Mouse (Mus musculus): Measurements from ENCODE around the gene Thra.
"Not testable (repeated sequence)": the region's sequence is repeated elsewhere in the genome, so short reads cannot be mapped to it uniquely, and the experiment has no call there.

Gene Thra

GRCm38 (mm10) chr11:98715946-98716345, 24.5 kb upstream of the Thra start:
- no peak for DNase-seq (ENCODE audit: low read depth, low spot score)

GRCm38 (mm10) chr11:98717904-98718303, 22.5 kb upstream of the Thra start:
- no peak for DNase-seq (ENCODE audit: low read depth, low spot score)

GRCm38 (mm10) chr11:98720756-98721155, 19.7 kb upstream of the Thra start:
- no peak for DNase-seq (ENCODE audit: low read depth, low spot score)

GRCm38 (mm10) chr11:98721458-98722226, 18.8 kb upstream of the Thra start:
- no peak for DNase-seq (ENCODE audit: low read depth, low spot score)

GRCm38 (mm10) chr11:98723098-98723497, 17.3 kb upstream of the Thra start:
- DNase-seq (ENCODE audit: low read depth, low spot score), result no peak

GRCm38 (mm10) chr11:98725926-98726506, 14.4 kb upstream of the Thra start:
- no peak for DNase-seq (ENCODE audit: low read depth, low spot score)

GRCm38 (mm10) chr11:98729119-98729588, 11.3 kb upstream of the Thra start, which contains the start of gene Med24:
TSS of gene Med24 (minus strand) at chr11:98729435.
- DNase-seq (ENCODE audit: low read depth, low spot score), result peak; percentile 80

GRCm38 (mm10) chr11:98730727-98731126, 9.7 kb upstream of the Thra start:
- no peak for DNase-seq (ENCODE audit: low read depth, low spot score)

- no peak for DNase-seq (ENCODE audit: low read depth, low spot score)
Measured at GRCm38 (mm10) chr11:98731134-98731533, 9.3 kb upstream of the Thra start.

- no peak for DNase-seq (ENCODE audit: low read depth, low spot score)
Measured at GRCm38 (mm10) chr11:98734020-98734419, 6.4 kb upstream of the Thra start.

- no peak for DNase-seq (ENCODE audit: low read depth, low spot score)
Measured at GRCm38 (mm10) chr11:98735111-98735510, 5.3 kb upstream of the Thra start.

- DNase-seq (ENCODE audit: low read depth, low spot score), result no peak
Measured at GRCm38 (mm10) chr11:98736176-98736575, 4.3 kb upstream of the Thra start.

- not testable (repeated sequence) for DNase-seq (ENCODE audit: low read depth, low spot score)
Measured at GRCm38 (mm10) chr11:98737220-98737619, 3.2 kb upstream of the Thra start.

- DNase-seq (ENCODE audit: low read depth, low spot score), result no peak
Measured at GRCm38 (mm10) chr11:98738428-98738911, 2.0 kb upstream of the Thra start.

- DNase-seq (ENCODE audit: low read depth, low spot score), result no peak
Measured at GRCm38 (mm10) chr11:98738925-98739324, 1.5 kb upstream of the Thra start.

GRCm38 (mm10) chr11:98740026-98740392, 429 bp upstream of the Thra start:
- DNase-seq (ENCODE audit: low read depth, low spot score), result no peak

- no peak for DNase-seq (ENCODE audit: low read depth, low spot score)
Measured at GRCm38 (mm10) chr11:98741051-98741620, 698 bp downstream of the Thra start.

- no peak for DNase-seq (ENCODE audit: low read depth, low spot score)
Measured at GRCm38 (mm10) chr11:98741622-98742396, 1.4 kb downstream of the Thra start.

- no peak for DNase-seq (ENCODE audit: low read depth, low spot score)
Measured at GRCm38 (mm10) chr11:98742397-98743291, 2.2 kb downstream of the Thra start.

- DNase-seq (ENCODE audit: low read depth, low spot score), result no peak
Measured at GRCm38 (mm10) chr11:98743655-98744345, 3.4 kb downstream of the Thra start.
